Mouse (Mus musculus): ENCODE measurements around the gene Uvrag. TPM values are rescaled to one million over a fixed set of nuclear protein-coding genes. Genes with fewer than 3 reads are reported as not detected.

The Uvrag gene
- 10 to 100 TPM; 60.9 to 64.4 TPM for polyA plus RNA-seq (2017; shearing (Covaris generic))

GRCm38 (mm10) chr7:99140984-99141918 is at the start of gene Uvrag:
Gene Uvrag (minus strand): TSS chr7:99141141.

GRCm38 (mm10) chr7:99182432-99183172 is 41.7 kb upstream of the Uvrag start, which contains the start of gene Dgat2:
Gene Dgat2 (minus strand): TSS chr7:99182719.

Other genes with a start within 250 kb of the Uvrag start
- 1 to 10 TPM; 3.4 to 8.9 TPM for gene Dgat2, start 41.6 kb upstream of the Uvrag start, polyA plus RNA-seq (2017; shearing (Covaris generic))
- gene Mogat2, start 97.5 kb upstream of the Uvrag start, polyA plus RNA-seq (2017; shearing (Covaris generic)) = not detected
- gene Map6, start 126.3 kb upstream of the Uvrag start, polyA plus RNA-seq (2017; shearing (Covaris generic)) = 10 to 100 TPM; 35.0 to 36.0 TPM
- gene Serpinh1, start 212.1 kb upstream of the Uvrag start, polyA plus RNA-seq (2017; shearing (Covaris generic)) = not detected
- gene Gdpd5, start 240.3 kb upstream of the Uvrag start, polyA plus RNA-seq (2017; shearing (Covaris generic)) = 10 to 100 TPM in 1 of 2 experiments, 1 to 10 TPM in 1; 8.4 to 28.4 TPM